Mouse (Mus musculus) C2C12 (cell line): Measurements from ENCODE around the gene Gm20388.

Experiments used
- CTCF ChIP-seq: IDR thresholded peaks from one replicate; pipeline ENCODE4 v1.5.1; 2011; ENCODE audit not compliant: control insufficient read depth, insufficient read depth, insufficient read length
- MAX ChIP-seq: IDR thresholded peaks from one replicate; pipeline ENCODE4 v1.6.1; 2011; ENCODE audit warnings: mild to moderate bottlenecking, control low read depth
- MYOD1 ChIP-seq: IDR thresholded peaks from one replicate; pipeline ENCODE4 v1.6.1; 2011; ENCODE audit warnings: low read depth; ENCODE audit not compliant: control insufficient read depth, insufficient read length

- no peak for TF ChIP-seq MAX
- no peak for TF ChIP-seq CTCF
- TF ChIP-seq MYOD1: peak; percentile 15
These were observed 3984.6 kb downstream of the Gm20388 start for GRCm38 (mm10) chr8:123895230-123895629.
